Mouse (Mus musculus) midbrain, embryonic 14.5 days (tissue): ENCODE measurements at regions not wholly inside any gene's neighbourhood (a gene's known extent, or its start where the extent isn't known, plus 50 kb on each side); places are given as distances from the start of the nearest gene placed in this dataset.

Experiments used
- ATAC-seq: fragments of 200-750 bp; cut with Nextera tagmentation; 2 replicates; pipeline ENCODE4 v1.8.0; 2017; ENCODE audit warnings: moderate number of reproducible peaks, moderate library complexity; ENCODE audit not compliant: low FRiP score, low TSS enrichment
- DNase-seq: peaks from one replicate; pipeline ENCODE4 v3.0.0-alpha.2; 2015
- H3K27ac ChIP-seq: fragments of 300-500 bp; sonication (generic); replicated peaks from 2 replicates; pipeline ENCODE4 v1.5.1; 2014; ENCODE audit warnings: mild to moderate bottlenecking, low read depth, low read length, moderate library complexity
- H3K27me3 ChIP-seq: fragments of 300-500 bp; sonication (generic); 2 replicates; pipeline ENCODE4 v1.6.1; 2014; ENCODE audit warnings: low read length, control low read depth, mixed read lengths; ENCODE audit not compliant: control insufficient read depth, insufficient read depth
- H3K36me3 ChIP-seq: fragments of 300-500 bp; sonication (generic); 2 replicates; pipeline ENCODE4 v1.6.1; 2014; ENCODE audit warnings: low read length, control low read depth; ENCODE audit not compliant: control insufficient read depth, insufficient read depth
- H3K4me1 ChIP-seq: fragments of 300-500 bp; sonication (generic); 2 replicates; pipeline ENCODE4 v1.6.1; 2014; ENCODE audit warnings: mild to moderate bottlenecking, antibody characterized with exemption, low read length, control low read depth; ENCODE audit not compliant: control insufficient read depth, insufficient read depth
- H3K4me2 ChIP-seq: fragments of 300-500 bp; sonication (generic); 2 replicates; pipeline ENCODE4 v1.6.1; 2014; ENCODE audit warnings: mild to moderate bottlenecking, low read length, moderate library complexity
- H3K4me3 ChIP-seq: fragments of 300-500 bp; sonication (generic); replicated peaks from 2 replicates; pipeline ENCODE4 v1.5.1; 2014; ENCODE audit warnings: low read depth, low read length
- H3K9ac ChIP-seq: fragments of 300-500 bp; sonication (generic); replicated peaks from 2 replicates; pipeline ENCODE4 v1.6.1; 2014; ENCODE audit warnings: mild to moderate bottlenecking, low read length, moderate library complexity
- H3K9me3 ChIP-seq: fragments of 300-500 bp; sonication (generic); 2 replicates; pipeline ENCODE4 v1.6.1; 2016; ENCODE audit warnings: low read length, control low read depth, mixed read lengths; ENCODE audit not compliant: control insufficient read depth
- WGBS: fragments of 180-500 bp; shearing (Covaris S2); extraction: QIAGEN DNeasy Blood & Tissue Kit; methylation state at CpG from one replicate; pipeline ENCODE4 v1.1.7; 2014; 5-methylcytosine and 5-hydroxymethylcytosine counted together

DNA sequence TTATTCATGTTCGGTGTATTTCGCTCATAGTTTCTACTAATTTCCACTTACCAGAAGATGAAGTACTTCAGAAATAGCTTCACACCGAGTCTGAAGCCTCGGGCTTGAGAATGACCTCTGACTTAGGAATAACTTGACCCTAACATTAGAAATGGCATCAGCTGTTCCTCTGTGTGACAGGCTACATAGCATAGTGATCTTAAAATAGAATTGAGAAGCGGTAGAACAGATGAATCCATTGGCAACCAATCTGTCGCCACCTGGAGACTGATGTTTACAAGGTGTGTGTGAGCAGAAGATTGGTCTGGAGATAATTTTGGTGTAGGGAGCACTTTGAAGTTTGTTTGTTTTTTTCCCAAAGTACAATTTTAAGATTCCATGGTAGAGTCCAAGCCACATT, 60.9 kb upstream of the Ahi1 start:
- H3K4me2 ChIP-seq = no peak overlapping the region
- DNase-seq = no peak
- H3K4me3 ChIP-seq = no peak overlapping the region
- no peaks in the 10 kb centered on the region for H3K4me1 ChIP-seq
- 89% methylated on average over 6 of the region's 6 CpGs for WGBS
- H3K9ac ChIP-seq = no peak overlapping the region
- no peaks in the 10 kb centered on the region for H3K36me3 ChIP-seq
- H3K9me3 ChIP-seq = no peaks in the 10 kb centered on the region
- no peak for ATAC-seq
- no peaks in the 10 kb centered on the region for H3K27me3 ChIP-seq
- no peak overlapping the region for H3K27ac ChIP-seq

DNA sequence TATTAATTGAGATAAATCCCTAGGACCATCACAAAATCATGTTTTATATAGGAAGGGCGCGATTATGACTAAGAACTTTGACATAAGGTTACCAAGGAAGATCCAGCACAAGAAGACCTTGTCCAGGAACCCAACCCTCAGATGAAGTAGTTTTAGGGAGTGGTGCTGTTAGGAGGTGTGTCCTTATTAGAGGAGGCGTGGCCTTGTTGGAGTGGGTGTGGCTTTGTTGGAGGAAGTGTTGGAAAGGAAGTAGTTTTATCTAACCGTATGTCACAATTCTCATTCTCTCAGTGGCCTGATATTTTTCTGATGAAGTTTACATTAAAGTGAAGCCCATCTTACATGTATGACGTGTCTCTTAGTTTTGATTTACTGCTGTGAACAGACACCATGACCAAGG, 68.7 kb upstream of the Ahi1 start:
- H3K4me1 ChIP-seq = no peaks in the 10 kb centered on the region
- no peaks in the 10 kb centered on the region for H3K27me3 ChIP-seq
- H3K4me3 ChIP-seq = no peak overlapping the region
- DNase-seq (no peak), ATAC-seq (no peak)
- no peak overlapping the region for H3K4me2 ChIP-seq
- no peaks in the 10 kb centered on the region for H3K9me3 ChIP-seq
- WGBS = 92% methylated on average over 5 of the region's 5 CpGs
- no peak overlapping the region for H3K27ac ChIP-seq
- no peaks in the 10 kb centered on the region for H3K36me3 ChIP-seq
- H3K9ac ChIP-seq = no peak overlapping the region

DNA sequence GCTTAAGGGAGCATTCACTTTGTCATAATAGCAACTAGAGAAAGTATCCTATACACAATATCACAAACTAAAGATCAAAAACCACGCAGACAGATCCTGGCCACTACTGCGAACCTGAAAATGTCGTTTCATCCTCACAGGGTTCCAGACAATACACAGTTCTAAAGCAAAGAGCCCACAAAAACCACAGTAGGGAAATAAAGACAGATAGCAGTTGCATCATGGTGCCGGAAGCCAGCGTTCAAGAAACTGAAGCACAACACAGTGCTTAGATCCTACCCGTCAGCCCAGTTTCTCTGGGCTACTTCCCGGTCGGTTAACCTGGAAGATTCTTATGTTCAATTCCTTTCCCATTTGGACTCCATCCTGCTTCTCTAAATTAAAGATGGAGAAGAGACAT, 69.7 kb upstream of the Ahi1 start:
- Histone ChIP-seq H3K4me1 (no peaks in the 10 kb centered on the region), H3K27me3 (no peaks in the 10 kb centered on the region), H3K4me3 (no peak overlapping the region), H3K9ac (no peak overlapping the region), H3K36me3 (no peaks in the 10 kb centered on the region), H3K27ac (no peak overlapping the region), H3K9me3 (no peaks in the 10 kb centered on the region), H3K4me2 (no peak overlapping the region)
- ATAC-seq (no peak), DNase-seq (no peak)
- WGBS = 88% methylated on average over 8 of the region's 8 CpGs

DNA sequence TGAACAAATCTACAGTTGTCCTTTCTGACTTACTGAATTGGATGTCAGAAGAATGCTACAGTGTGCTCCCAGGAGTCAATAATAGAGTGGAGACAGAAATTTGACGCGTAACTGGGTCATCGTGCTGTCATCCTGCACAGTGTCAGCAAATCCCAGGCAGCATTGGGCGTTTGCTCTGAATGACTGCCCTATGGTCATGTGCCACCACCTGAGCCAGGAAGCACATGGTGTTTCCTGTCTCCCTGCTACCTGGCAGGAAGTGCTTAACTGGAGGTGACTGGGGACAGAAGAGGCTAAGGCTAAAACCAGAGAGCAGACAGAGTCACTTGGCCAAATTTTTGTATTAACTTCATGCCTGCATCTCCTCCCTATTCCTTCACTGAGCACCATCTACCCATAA, 72.1 kb upstream of the Ahi1 start:
- Histone ChIP-seq H3K4me2 (no peak overlapping the region), H3K9me3 (no peaks in the 10 kb centered on the region), H3K9ac (no peak overlapping the region), H3K27me3 (no peaks in the 10 kb centered on the region), H3K27ac (no peak overlapping the region), H3K4me1 (no peaks in the 10 kb centered on the region), H3K4me3 (no peak overlapping the region), H3K36me3 (no peaks in the 10 kb centered on the region)
- ATAC-seq (0 out of 2 replicates have a peak, but pooled peaks have one; percentile 6), DNase-seq (no peak)
- 93% methylated on average over 4 of the region's 4 CpGs for WGBS

DNA sequence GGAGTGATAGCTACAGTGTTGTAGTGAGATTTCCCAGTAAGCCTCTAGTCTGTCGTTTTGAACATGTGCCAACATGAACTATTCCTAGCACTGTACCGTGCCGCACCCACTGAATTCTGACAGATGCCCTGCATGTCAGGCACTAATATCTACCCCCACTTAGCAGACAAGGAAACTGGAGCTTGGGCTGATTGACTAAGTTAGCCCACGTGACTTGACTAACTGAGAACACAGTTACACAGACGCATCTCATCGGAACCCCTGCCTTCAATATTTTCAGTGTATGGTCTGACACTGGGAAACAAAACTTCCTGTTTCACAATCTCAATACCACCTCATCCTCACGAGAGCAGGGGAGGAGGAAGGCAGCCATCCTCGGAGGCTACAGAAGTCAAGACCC, 72.9 kb upstream of the Ahi1 start:
- Histone ChIP-seq H3K9ac (no peak overlapping the region), H3K9me3 (no peaks in the 10 kb centered on the region), H3K4me2 (no peak overlapping the region), H3K4me3 (no peak overlapping the region), H3K27me3 (no peaks in the 10 kb centered on the region), H3K36me3 (no peaks in the 10 kb centered on the region), H3K27ac (no peak overlapping the region), H3K4me1 (no peaks in the 10 kb centered on the region)
- 86% methylated on average over 8 of the region's 8 CpGs for WGBS
- DNase-seq = no peak
- no peak for ATAC-seq

DNA sequence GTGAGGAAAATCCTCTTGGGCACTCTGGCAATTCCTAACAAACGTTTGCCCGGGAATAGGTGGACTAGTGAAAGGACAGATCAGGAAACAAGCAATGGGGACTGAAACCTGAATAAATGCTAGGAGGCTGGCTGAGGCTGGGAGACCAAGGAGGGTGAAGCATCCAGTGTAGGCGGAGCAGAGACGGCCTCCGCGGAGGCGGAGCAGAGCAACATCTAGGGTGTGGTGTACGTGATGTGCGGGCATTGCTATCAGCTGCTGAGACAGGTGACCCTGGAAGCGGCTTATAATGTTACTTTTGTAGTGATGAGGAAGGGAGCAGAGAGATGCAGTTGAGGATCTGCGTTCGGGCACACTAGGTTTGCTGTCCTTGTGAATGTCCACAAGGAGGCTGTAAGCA, 85.3 kb upstream of the Ahi1 start:
- H3K9me3 ChIP-seq = no peaks in the 10 kb centered on the region
- H3K36me3 ChIP-seq = no peaks in the 10 kb centered on the region
- no peak overlapping the region for H3K9ac ChIP-seq
- no peak overlapping the region for H3K4me2 ChIP-seq
- 85% methylated on average over 12 of the region's 12 CpGs for WGBS
- no peak for ATAC-seq
- no peaks in the 10 kb centered on the region for H3K27me3 ChIP-seq
- H3K27ac ChIP-seq = no peak overlapping the region
- H3K4me3 ChIP-seq = no peak overlapping the region
- no peaks in the 10 kb centered on the region for H3K4me1 ChIP-seq
- no peak for DNase-seq

DNA sequence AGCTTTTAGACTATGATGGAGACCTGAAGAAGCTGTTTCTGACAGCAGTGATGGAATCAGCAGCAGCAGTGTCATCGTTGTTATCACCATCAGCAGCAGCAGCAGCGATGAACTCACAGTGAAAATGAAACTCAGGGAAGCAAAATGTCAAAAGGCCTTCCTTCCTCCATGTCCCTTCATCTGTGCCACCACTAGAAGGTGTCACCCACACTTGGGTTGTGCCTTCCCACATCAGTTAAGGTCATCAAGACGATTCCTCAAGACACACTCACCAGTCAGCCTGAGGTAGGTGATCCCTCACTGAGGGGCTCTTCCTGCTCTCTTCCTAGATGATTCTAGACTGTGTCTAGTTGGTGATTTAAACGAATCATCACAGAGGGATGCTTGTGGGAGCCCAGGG, 87.3 kb upstream of the Ahi1 start:
- no peaks in the 10 kb centered on the region for H3K4me1 ChIP-seq
- H3K4me3 ChIP-seq = no peak overlapping the region
- no peak overlapping the region for H3K9ac ChIP-seq
- 80% methylated on average over 4 of the region's 4 CpGs for WGBS
- no peaks in the 10 kb centered on the region for H3K9me3 ChIP-seq
- DNase-seq (no peak), ATAC-seq (no peak)
- no peaks in the 10 kb centered on the region for H3K36me3 ChIP-seq
- no peak overlapping the region for H3K4me2 ChIP-seq
- no peaks in the 10 kb centered on the region for H3K27me3 ChIP-seq
- no peak overlapping the region for H3K27ac ChIP-seq

DNA sequence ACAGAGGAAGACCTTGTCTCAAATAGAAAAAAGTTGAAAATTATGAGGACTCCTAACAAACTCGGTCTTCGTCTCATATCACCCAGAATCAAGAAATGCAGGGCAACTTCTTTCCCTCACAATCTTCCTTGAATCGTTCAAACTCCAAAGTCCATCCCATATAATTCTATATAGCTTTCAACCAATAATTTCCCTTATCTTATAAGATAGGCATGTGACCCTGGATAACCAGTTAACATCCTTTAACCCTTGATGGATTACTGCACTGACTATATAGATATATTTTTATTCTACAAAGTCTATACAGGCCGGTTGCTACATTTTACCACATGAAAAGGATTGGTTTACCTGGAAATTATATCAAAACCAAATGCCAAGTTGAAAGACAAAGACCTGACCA, 94.9 kb upstream of the Ahi1 start:
- WGBS = 97% methylated on average over 4 of the region's 4 CpGs
- ATAC-seq (no peak), DNase-seq (no peak)
- no peak overlapping the region for H3K27ac ChIP-seq
- no peaks in the 10 kb centered on the region for H3K27me3 ChIP-seq
- H3K9ac ChIP-seq = no peak overlapping the region
- H3K4me3 ChIP-seq = no peak overlapping the region
- peaks cover 6% of the 10 kb centered on the region; the same call in 1 of the 2 replicates for H3K4me1 ChIP-seq
- H3K4me2 ChIP-seq = no peak overlapping the region
- H3K36me3 ChIP-seq = no peaks in the 10 kb centered on the region
- H3K9me3 ChIP-seq = no peaks in the 10 kb centered on the region

DNA sequence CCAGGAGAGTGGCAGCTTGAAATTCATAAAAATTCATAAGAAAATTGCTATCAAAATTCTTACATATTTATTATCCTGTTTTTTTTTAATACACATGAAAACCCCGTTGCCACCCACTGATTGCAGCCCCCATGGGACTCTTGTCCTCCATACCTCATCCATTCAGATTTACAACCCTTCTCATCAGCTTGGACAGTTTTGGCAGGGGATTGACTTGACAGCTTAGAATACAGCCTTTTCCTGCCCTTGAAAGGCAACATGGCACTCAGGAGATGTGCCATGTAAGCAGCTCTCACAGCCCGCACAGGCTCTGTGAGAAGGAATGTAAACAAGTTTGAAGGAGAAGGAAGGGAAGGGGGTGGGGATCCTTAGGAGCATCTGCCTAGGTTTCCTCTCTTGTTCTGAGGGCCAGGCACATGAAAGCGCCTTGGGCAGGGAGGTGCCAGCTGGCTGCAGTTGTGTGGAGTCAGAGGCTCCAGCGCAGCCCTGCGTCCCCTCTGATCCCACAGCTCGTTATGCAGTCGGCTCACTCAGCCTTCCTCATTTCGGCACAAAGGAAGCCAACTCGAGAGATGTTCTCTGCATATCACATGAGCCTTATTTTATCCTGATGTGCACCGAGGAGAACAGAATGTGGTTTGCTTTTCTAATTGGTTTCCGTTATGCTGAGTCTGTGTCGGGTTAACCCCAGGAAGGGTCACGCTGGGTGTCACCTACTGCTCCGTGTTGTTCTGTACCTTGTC, 97.6 kb upstream of the Ahi1 start:
- H3K9me3 ChIP-seq = no peaks in the 10 kb centered on the region
- H3K27ac ChIP-seq = peak overlapping the region; percentile 80
- peak; percentile 81 for DNase-seq
- peaks cover 6% of the 10 kb centered on the region; the same call in 1 of the 2 replicates for H3K4me1 ChIP-seq
- H3K9ac ChIP-seq = peak overlapping the region; percentile 17; the same call in 1 of the 2 replicates
- 26% methylated on average over 14 of the region's 14 CpGs for WGBS
- H3K27me3 ChIP-seq = no peaks in the 10 kb centered on the region
- H3K4me2 ChIP-seq = peak overlapping the region; percentile 26
- no peak overlapping the region for H3K4me3 ChIP-seq
- no peaks in the 10 kb centered on the region for H3K36me3 ChIP-seq
- ATAC-seq = peak; percentile 87
